Mouse (Mus musculus): ENCODE data around the gene Gm43517. TPM values are rescaled to one million over a fixed set of nuclear protein-coding genes. Genes with fewer than 3 reads are reported as not detected.

The Gm43517 gene
- polyA plus RNA-seq (2014; fragmentation: Nextera tagmentation; extraction: Ambion mirVana): 0.08 TPM in 1 of 2 replicates, not detected in the other

- no peaks in the 10 kb centered on the region for H3K9me3 ChIP-seq (ENCODE audit: control insufficient read depth, low read length)
- peak; percentile 69 for DNase-seq (ENCODE audit: low spot score)
- H3K4me3 ChIP-seq (ENCODE audit: low read depth, low read length): peak within 1 kb of the TSS; percentile 34
- H3K27ac ChIP-seq (ENCODE audit: low read depth, low read length): no peak within 1 kb of the TSS
- H3K9ac ChIP-seq (ENCODE audit: low read depth, low read length): no peak within 1 kb of the TSS
- peak within 1 kb of the TSS; percentile 45 for H3K4me2 ChIP-seq (replicated peaks; ENCODE audit: low read depth, low read length)
- peak; percentile 31 for ATAC-seq (ENCODE audit: low FRiP score)
- no peaks in the 10 kb centered on the region for H3K36me3 ChIP-seq (ENCODE audit: control insufficient read depth, insufficient read depth, low read length)
- peaks cover 73% of the 10 kb centered on the region for H3K27me3 ChIP-seq (ENCODE audit: control insufficient read depth, insufficient read depth, low read length)
- under 1% methylated on average over 68 of the region's 75 CpGs for WGBS
- peaks cover 5% of the 10 kb centered on the region; the same call in 1 of the 2 replicates for H3K4me1 ChIP-seq (replicated peaks; ENCODE audit: control insufficient read depth, insufficient read depth, low read length)
Observed at GRCm38 (mm10) chr12:49384876-49385630, at the start of gene Gm43517. TSS of gene Gm43517 (plus strand) at chr12:49385174.

- DNase-seq (ENCODE audit: low spot score) (no peak), ATAC-seq (ENCODE audit: low FRiP score) (no peak)
- Histone ChIP-seq H3K4me2 (replicated peaks; ENCODE audit: low read depth, low read length) (no peak overlapping the region), H3K27ac (ENCODE audit: low read depth, low read length) (no peak overlapping the region), H3K4me1 (replicated peaks; ENCODE audit: control insufficient read depth, insufficient read depth, low read length) (no peaks in the 10 kb centered on the region), H3K9me3 (ENCODE audit: control insufficient read depth, low read length) (no peaks in the 10 kb centered on the region), H3K27me3 (ENCODE audit: control insufficient read depth, insufficient read depth, low read length) (no peaks in the 10 kb centered on the region), H3K4me3 (ENCODE audit: low read depth, low read length) (no peak overlapping the region), H3K9ac (ENCODE audit: low read depth, low read length) (no peak overlapping the region), H3K36me3 (ENCODE audit: control insufficient read depth, insufficient read depth, low read length) (no peaks in the 10 kb centered on the region)
- WGBS: 85% methylated on average over 10 of the region's 10 CpGs
Observed at GRCm38 (mm10) chr12:49349697-49350096, 35.3 kb upstream of the Gm43517 start.

- no peak overlapping the region for H3K4me2 ChIP-seq (replicated peaks; ENCODE audit: low read depth, low read length)
- no peaks in the 10 kb centered on the region for H3K36me3 ChIP-seq (ENCODE audit: control insufficient read depth, insufficient read depth, low read length)
- DNase-seq (ENCODE audit: low spot score): peak; percentile 32
- WGBS: 69% methylated on average over 1 of the region's 1 CpGs
- H3K27me3 ChIP-seq (ENCODE audit: control insufficient read depth, insufficient read depth, low read length): peaks cover 25% of the 10 kb centered on the region
- ATAC-seq (ENCODE audit: low FRiP score): no peak
- H3K9ac ChIP-seq (ENCODE audit: low read depth, low read length): no peak overlapping the region
- H3K9me3 ChIP-seq (ENCODE audit: control insufficient read depth, low read length): no peaks in the 10 kb centered on the region
- H3K4me1 ChIP-seq (replicated peaks; ENCODE audit: control insufficient read depth, insufficient read depth, low read length): no peaks in the 10 kb centered on the region
- no peak overlapping the region for H3K4me3 ChIP-seq (ENCODE audit: low read depth, low read length)
- H3K27ac ChIP-seq (ENCODE audit: low read depth, low read length): no peak overlapping the region
Observed at GRCm38 (mm10) chr12:49368931-49369330, 16.0 kb upstream of the Gm43517 start.

GRCm38 (mm10) chr12:49372170-49372569, 12.8 kb upstream of the Gm43517 start:
- Histone ChIP-seq H3K4me3 (ENCODE audit: low read depth, low read length) (no peak overlapping the region), H3K36me3 (ENCODE audit: control insufficient read depth, insufficient read depth, low read length) (no peaks in the 10 kb centered on the region), H3K27ac (ENCODE audit: low read depth, low read length) (no peak overlapping the region), H3K4me1 (replicated peaks; ENCODE audit: control insufficient read depth, insufficient read depth, low read length) (no peaks in the 10 kb centered on the region; the same call in 1 of the 2 replicates), H3K4me2 (replicated peaks; ENCODE audit: low read depth, low read length) (no peak overlapping the region), H3K9ac (ENCODE audit: low read depth, low read length) (no peak overlapping the region), H3K27me3 (ENCODE audit: control insufficient read depth, insufficient read depth, low read length) (peaks cover 53% of the 10 kb centered on the region), H3K9me3 (ENCODE audit: control insufficient read depth, low read length) (no peaks in the 10 kb centered on the region)
- DNase-seq (ENCODE audit: low spot score) (peak; percentile 54), ATAC-seq (ENCODE audit: low FRiP score) (no peak)

DNA sequence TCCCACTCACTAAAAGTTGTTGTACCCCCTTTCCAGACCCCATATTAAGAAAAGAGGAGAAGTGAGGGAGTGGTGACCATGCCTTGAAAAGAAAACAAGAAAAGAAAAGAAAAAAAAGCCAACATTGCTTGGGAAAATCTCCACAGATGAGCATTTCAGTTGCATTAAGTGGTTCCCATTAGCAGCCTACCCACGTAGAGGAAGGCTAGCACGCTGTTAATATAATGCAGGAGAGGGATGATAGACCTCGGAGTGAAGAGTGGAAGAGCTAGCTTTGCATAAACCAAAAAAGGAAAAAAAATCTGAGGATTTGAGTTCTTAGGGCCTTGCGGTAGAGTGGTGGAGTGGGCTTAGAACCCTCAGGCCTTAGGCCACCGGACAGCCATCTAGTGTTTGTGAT, 11.8 kb upstream of the Gm43517 start:
- Histone ChIP-seq H3K9ac (ENCODE audit: low read depth, low read length) (no peak overlapping the region), H3K36me3 (ENCODE audit: control insufficient read depth, insufficient read depth, low read length) (no peaks in the 10 kb centered on the region), H3K27me3 (ENCODE audit: control insufficient read depth, insufficient read depth, low read length) (peaks cover 63% of the 10 kb centered on the region), H3K4me3 (ENCODE audit: low read depth, low read length) (no peak overlapping the region), H3K4me1 (replicated peaks; ENCODE audit: control insufficient read depth, insufficient read depth, low read length) (no peaks in the 10 kb centered on the region; the same call in 1 of the 2 replicates), H3K9me3 (ENCODE audit: control insufficient read depth, low read length) (no peaks in the 10 kb centered on the region), H3K4me2 (replicated peaks; ENCODE audit: low read depth, low read length) (no peak overlapping the region), H3K27ac (ENCODE audit: low read depth, low read length) (no peak overlapping the region)
- DNase-seq (ENCODE audit: low spot score) (peak; percentile 19), ATAC-seq (ENCODE audit: low FRiP score) (no peak)
- 4% methylated on average over 5 of the region's 5 CpGs for WGBS

DNA sequence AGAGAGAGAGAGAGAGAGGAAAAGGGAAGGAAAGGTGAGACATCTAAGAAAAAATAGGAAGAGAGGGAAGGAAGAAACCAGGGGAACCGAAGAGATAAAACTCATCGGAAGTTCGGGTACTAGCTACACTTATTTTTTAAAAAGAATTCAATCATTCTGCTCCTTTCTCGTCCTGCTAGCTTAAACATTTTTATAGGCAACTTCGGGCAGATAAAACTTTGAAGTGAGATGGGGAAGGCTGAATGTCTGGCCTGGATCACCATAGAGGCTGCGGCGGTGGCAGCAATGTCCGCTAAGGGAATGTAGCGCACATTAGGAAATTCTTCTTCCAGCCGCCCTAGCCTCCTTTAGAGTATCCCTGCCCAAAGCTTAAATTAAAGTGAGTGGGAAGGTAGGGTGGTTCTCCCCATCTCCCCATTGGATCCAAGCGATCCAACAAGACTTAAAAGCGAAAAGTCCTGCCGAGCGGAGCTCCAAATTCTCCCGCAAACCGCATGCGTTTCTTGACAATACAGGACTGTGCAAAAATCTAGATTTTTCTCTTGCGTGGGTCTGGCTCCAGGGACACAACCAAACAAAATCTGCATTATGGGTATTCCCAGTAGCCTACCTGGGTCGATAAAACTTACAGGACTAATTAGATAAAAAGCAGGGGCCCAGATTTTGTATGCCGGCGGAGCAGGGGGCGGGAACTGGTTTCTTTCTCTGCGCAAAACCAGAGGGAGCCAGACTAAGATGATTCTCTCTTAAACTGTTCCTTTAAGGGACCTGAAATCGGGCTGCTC, 11.0 kb upstream of the Gm43517 start:
- Histone ChIP-seq H3K4me2 (replicated peaks; ENCODE audit: low read depth, low read length) (peak overlapping the region; percentile 13; the same call in 1 of the 2 replicates), H3K4me1 (replicated peaks; ENCODE audit: control insufficient read depth, insufficient read depth, low read length) (no peaks in the 10 kb centered on the region; the same call in 1 of the 2 replicates), H3K27me3 (ENCODE audit: control insufficient read depth, insufficient read depth, low read length) (peaks cover 71% of the 10 kb centered on the region), H3K36me3 (ENCODE audit: control insufficient read depth, insufficient read depth, low read length) (no peaks in the 10 kb centered on the region), H3K9ac (ENCODE audit: low read depth, low read length) (no peak overlapping the region), H3K27ac (ENCODE audit: low read depth, low read length) (no peak overlapping the region), H3K9me3 (ENCODE audit: control insufficient read depth, low read length) (no peaks in the 10 kb centered on the region), H3K4me3 (ENCODE audit: low read depth, low read length) (no peak overlapping the region)
- WGBS: under 1% methylated on average over 24 of the region's 24 CpGs
- DNase-seq (ENCODE audit: low spot score): peak; percentile 63
- peak; percentile 12; the same call in 1 of the 2 replicates for ATAC-seq (ENCODE audit: low FRiP score)

GRCm38 (mm10) chr12:49374606-49374995, 10.4 kb upstream of the Gm43517 start:
- H3K27me3 ChIP-seq (ENCODE audit: control insufficient read depth, insufficient read depth, low read length): peaks cover 77% of the 10 kb centered on the region

GRCm38 (mm10) chr12:49375427-49376317, 9.3 kb upstream of the Gm43517 start:
- H3K4me3 ChIP-seq (ENCODE audit: low read depth, low read length): no peak overlapping the region
- peak; percentile 45 for DNase-seq (ENCODE audit: low spot score)
- no peak overlapping the region for H3K27ac ChIP-seq (ENCODE audit: low read depth, low read length)
- H3K4me2 ChIP-seq (replicated peaks; ENCODE audit: low read depth, low read length): no peak overlapping the region
- peaks cover 84% of the 10 kb centered on the region for H3K27me3 ChIP-seq (ENCODE audit: control insufficient read depth, insufficient read depth, low read length)
- no peaks in the 10 kb centered on the region; the same call in 1 of the 2 replicates for H3K4me1 ChIP-seq (replicated peaks; ENCODE audit: control insufficient read depth, insufficient read depth, low read length)
- 3% methylated on average over 15 of the region's 15 CpGs for WGBS
- no peaks in the 10 kb centered on the region for H3K9me3 ChIP-seq (ENCODE audit: control insufficient read depth, low read length)
- H3K9ac ChIP-seq (ENCODE audit: low read depth, low read length): no peak overlapping the region
- no peak for ATAC-seq (ENCODE audit: low FRiP score)
- no peaks in the 10 kb centered on the region for H3K36me3 ChIP-seq (ENCODE audit: control insufficient read depth, insufficient read depth, low read length)

More at GRCm38 (mm10) chr12:49374606-49374995, 10.4 kb upstream of the Gm43517 start:
- no peak overlapping the region for H3K27ac ChIP-seq (ENCODE audit: low read depth, low read length)
- peak; percentile 75 for DNase-seq (ENCODE audit: low spot score)
- H3K9me3 ChIP-seq (ENCODE audit: control insufficient read depth, low read length): no peaks in the 10 kb centered on the region
- H3K4me2 ChIP-seq (replicated peaks; ENCODE audit: low read depth, low read length): peak overlapping the region; percentile 13; the same call in 1 of the 2 replicates
- H3K36me3 ChIP-seq (ENCODE audit: control insufficient read depth, insufficient read depth, low read length): no peaks in the 10 kb centered on the region
- H3K4me3 ChIP-seq (ENCODE audit: low read depth, low read length): no peak overlapping the region
- ATAC-seq (ENCODE audit: low FRiP score): peak; percentile 31; the same call in 1 of the 2 replicates
- 1% methylated on average over 14 of the region's 14 CpGs for WGBS
- H3K9ac ChIP-seq (ENCODE audit: low read depth, low read length): no peak overlapping the region
- H3K4me1 ChIP-seq (replicated peaks; ENCODE audit: control insufficient read depth, insufficient read depth, low read length): no peaks in the 10 kb centered on the region; the same call in 1 of the 2 replicates
